Mouse (Mus musculus) forebrain, embryonic 13.5 days (tissue): ENCODE measurements around the gene Sec16a. TPM values are rescaled to one million over a fixed set of nuclear protein-coding genes. Genes with fewer than 3 reads are reported as not detected.

ENCODE experiments used
- ATAC-seq: fragments of 200-750 bp; cut with Nextera tagmentation; 2 replicates; pipeline ENCODE4 v1.8.0; 2017
- H3K27ac ChIP-seq: fragments of 300-500 bp; sonication (generic); 2 replicates; pipeline ENCODE4 v1.5.1; 2015; ENCODE audit warnings: inconsistent platforms, mild to moderate bottlenecking, moderate library complexity
- H3K27me3 ChIP-seq: fragments of 300-500 bp; sonication (generic); 2 replicates; pipeline ENCODE4 v1.6.1; 2015; ENCODE audit warnings: mild to moderate bottlenecking, inconsistent platforms
- H3K36me3 ChIP-seq: fragments of 300-500 bp; sonication (generic); 2 replicates; pipeline ENCODE4 v1.6.1; 2015; ENCODE audit warnings: mild to moderate bottlenecking, inconsistent platforms; ENCODE audit not compliant: poor library complexity, severe bottlenecking
- H3K4me1 ChIP-seq: fragments of 300-500 bp; sonication (generic); 2 replicates; pipeline ENCODE4 v1.6.1; 2015; ENCODE audit warnings: inconsistent platforms
- H3K4me2 ChIP-seq: fragments of 300-500 bp; sonication (generic); 2 replicates; pipeline ENCODE4 v1.6.1; 2015; ENCODE audit warnings: inconsistent platforms, mild to moderate bottlenecking, moderate library complexity
- H3K4me3 ChIP-seq: fragments of 300-500 bp; sonication (generic); 2 replicates; pipeline ENCODE4 v1.5.1; 2015; ENCODE audit warnings: mild to moderate bottlenecking, inconsistent platforms
- H3K9ac ChIP-seq: fragments of 300-500 bp; sonication (generic); 2 replicates; pipeline ENCODE4 v1.6.1; 2015; ENCODE audit warnings: mild to moderate bottlenecking, inconsistent platforms
- H3K9me3 ChIP-seq: fragments of 300-500 bp; sonication (generic); replicated peaks from 2 replicates; pipeline ENCODE4 v1.6.1; 2016; ENCODE audit warnings: inconsistent platforms
- WGBS: fragments of 180-500 bp; shearing (Covaris S2); methylation state at CpG from one replicate; pipeline ENCODE4 v1.1.7; 2015; 5-methylcytosine and 5-hydroxymethylcytosine counted together
- polyA plus RNA-seq: library from polyadenylated mRNA; unstranded; fragments of >200 nt; fragmentation: Nextera tagmentation; extraction: Ambion mirVana; gene quantifications from 2 replicates; pipeline ENCODE4 v1.2.1, GENCODE M21; 2015

Sec16a gene
- polyA plus RNA-seq, 1 experiment from 2014 or later, result 16.9 TPM

DNA sequence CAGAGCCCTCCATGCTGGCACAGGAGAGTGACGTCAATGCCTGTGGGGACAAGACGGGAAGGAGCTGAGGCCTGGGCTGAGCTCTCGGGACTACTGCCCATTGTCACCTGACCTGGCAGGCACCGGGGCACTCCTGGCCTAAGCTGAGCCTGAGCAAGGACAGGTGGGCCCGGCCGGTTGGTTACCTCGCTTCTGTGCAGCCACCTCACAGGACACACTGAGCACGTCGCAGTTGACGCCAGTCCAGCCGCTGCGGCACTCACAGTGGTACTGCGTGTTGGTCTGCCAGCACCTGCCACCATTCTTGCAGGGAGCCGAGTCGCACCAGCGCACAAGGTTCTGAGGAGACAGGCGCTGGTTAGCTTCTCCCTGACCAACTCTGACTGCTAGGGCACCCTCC is 26.0 kb upstream of the Sec16a start:
- no peaks in the 10 kb centered on the region for H3K9me3 ChIP-seq
- H3K36me3 ChIP-seq, result peaks cover 100% of the 10 kb centered on the region
- no peak overlapping the region for H3K9ac ChIP-seq
- WGBS, result 92% methylated on average over 17 of the region's 17 CpGs
- ATAC-seq, result no peak
- H3K27me3 ChIP-seq, result no peaks in the 10 kb centered on the region
- H3K27ac ChIP-seq, result 0 out of 2 replicates have a peak overlapping the region, but pooled peaks have one; percentile 6
- H3K4me1 ChIP-seq, result peaks cover 20% of the 10 kb centered on the region
- H3K4me3 ChIP-seq, result no peak overlapping the region
- no peak overlapping the region for H3K4me2 ChIP-seq

DNA sequence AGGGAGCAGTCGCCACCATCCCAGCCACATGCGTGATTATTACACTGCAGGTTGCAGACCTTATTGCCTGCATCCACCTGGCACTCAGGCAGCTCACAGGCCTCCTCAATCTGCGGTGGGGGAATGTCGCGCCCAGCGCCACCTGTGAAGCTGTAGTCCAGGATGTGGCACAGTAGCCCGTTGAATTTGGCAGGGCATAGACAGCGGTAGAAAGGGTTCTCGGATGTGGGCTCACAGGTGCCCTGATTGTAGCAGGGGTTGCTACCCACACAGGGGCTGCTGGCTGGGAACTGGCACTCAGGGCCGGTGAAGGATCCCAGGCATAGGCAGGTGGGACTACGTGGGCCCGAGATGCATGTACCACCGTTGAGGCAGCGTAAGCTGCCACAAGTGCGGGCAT is 23.4 kb upstream of the Sec16a start:
- no peak overlapping the region for H3K4me3 ChIP-seq
- no peaks in the 10 kb centered on the region for H3K27me3 ChIP-seq
- H3K4me1 ChIP-seq, result peaks cover 7% of the 10 kb centered on the region; the same call in 1 of the 2 replicates
- no peak for ATAC-seq
- peaks cover 100% of the 10 kb centered on the region for H3K36me3 ChIP-seq
- no peak overlapping the region for H3K4me2 ChIP-seq
- WGBS, result 95% methylated on average over 15 of the region's 15 CpGs
- no peak overlapping the region for H3K9ac ChIP-seq
- no peaks in the 10 kb centered on the region for H3K9me3 ChIP-seq
- H3K27ac ChIP-seq, result no peak overlapping the region

DNA sequence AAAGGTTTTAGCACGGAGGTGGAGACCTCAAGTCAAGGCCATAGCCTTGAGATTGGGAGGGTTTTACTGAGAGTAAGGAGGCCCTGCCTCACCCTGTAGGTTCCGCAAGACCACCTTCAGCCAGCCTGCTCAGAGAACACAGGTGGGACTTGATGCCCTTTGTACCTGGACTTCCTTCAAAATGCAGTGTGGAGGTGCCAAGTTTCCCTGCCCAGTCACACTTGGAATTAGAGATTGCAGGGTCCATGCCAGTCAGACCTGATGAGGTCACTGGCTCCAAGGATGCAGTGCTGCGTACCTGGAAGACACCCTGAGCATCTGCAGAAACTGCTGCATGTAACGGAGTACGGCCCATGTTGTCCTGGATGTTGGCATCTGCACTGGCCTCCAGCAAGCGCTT is 18.4 kb upstream of the Sec16a start:
- Histone ChIP-seq H3K36me3 (peaks cover 97% of the 10 kb centered on the region), H3K9ac (no peak overlapping the region), H3K4me3 (no peak overlapping the region), H3K27me3 (no peaks in the 10 kb centered on the region), H3K27ac (no peak overlapping the region), H3K9me3 (no peaks in the 10 kb centered on the region), H3K4me1 (0 out of 2 replicates have a peak, but pooled peaks cover 3% of the 10 kb centered on the region), H3K4me2 (no peak overlapping the region)
- over 99% methylated on average over 6 of the region's 6 CpGs for WGBS
- ATAC-seq, result no peak

DNA sequence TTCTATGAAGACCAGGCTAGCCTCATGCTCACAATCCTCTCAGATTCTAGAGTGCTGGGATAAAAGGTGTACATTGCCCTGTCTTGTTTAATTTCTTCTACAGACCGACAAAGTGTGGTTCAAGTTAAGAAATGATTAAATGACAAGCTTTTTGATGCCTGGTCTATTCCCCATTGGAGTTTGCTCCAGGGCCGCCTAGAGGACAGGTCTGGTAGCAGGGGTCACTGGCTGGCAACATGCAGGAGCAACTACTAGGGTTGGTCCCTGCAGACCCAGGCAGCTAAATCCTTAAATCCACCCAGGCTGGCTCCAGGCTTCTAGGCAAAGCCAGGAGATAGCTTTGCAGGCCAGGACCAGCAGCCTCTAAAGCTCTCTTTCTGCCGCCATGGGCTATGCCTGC is 18.0 kb upstream of the Sec16a start:
- 0 out of 2 replicates have a peak, but pooled peaks cover 3% of the 10 kb centered on the region for H3K4me1 ChIP-seq
- no peak overlapping the region for H3K4me3 ChIP-seq
- ATAC-seq, result no peak
- H3K9me3 ChIP-seq, result no peaks in the 10 kb centered on the region
- H3K36me3 ChIP-seq, result peaks cover 97% of the 10 kb centered on the region
- 89% methylated on average over 3 of the region's 3 CpGs for WGBS
- no peak overlapping the region for H3K27ac ChIP-seq
- no peak overlapping the region for H3K4me2 ChIP-seq
- no peak overlapping the region for H3K9ac ChIP-seq
- no peaks in the 10 kb centered on the region for H3K27me3 ChIP-seq

DNA sequence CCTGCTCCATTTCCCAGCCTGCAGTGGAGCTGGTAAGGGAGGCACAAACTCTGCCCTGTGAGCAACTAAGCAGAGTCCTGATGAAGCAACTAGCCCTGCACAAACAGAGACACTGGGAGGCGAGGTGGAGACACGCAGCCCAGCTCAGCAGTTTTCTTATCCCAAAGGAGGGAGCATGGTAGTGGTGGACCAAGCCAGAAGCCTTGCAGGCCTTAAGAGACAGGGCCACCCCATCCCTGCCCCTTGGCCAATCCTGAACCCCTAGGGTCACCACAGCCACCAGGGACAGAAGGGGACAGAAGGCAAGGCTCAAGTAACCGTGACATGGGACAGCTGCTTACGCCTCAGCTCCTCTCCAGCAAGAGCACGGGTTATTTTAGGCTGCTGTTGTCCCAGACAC is 16.7 kb upstream of the Sec16a start:
- H3K27me3 ChIP-seq, result no peaks in the 10 kb centered on the region
- H3K9me3 ChIP-seq, result no peaks in the 10 kb centered on the region
- ATAC-seq, result no peak
- H3K9ac ChIP-seq, result no peak overlapping the region
- peaks cover 90% of the 10 kb centered on the region for H3K36me3 ChIP-seq
- H3K4me2 ChIP-seq, result no peak overlapping the region
- H3K27ac ChIP-seq, result peak overlapping the region; percentile 1; the same call in 1 of the 2 replicates
- 96% methylated on average over 5 of the region's 5 CpGs for WGBS
- 0 out of 2 replicates have a peak, but pooled peaks cover 3% of the 10 kb centered on the region for H3K4me1 ChIP-seq
- H3K4me3 ChIP-seq, result no peak overlapping the region

DNA sequence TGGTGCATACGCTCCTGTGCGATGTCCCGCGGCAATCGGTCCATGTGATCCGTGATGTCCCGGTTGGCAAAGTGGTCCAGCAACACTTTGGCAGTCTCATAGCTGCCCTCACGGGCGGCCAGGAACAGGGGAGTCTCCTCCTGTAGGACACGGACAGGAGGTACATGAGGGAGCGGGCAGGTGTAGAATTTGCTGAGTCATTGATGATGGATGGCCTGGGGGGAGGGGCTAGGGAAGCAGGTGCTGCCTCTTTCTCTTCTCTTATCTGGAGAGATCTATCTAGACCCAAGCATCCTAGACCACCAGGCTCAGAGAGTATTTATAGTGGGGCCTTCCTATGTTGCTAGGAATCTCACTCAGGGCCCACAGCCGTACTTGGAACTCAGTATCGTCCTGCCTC is 15.8 kb upstream of the Sec16a start:
- H3K9ac ChIP-seq, result no peak overlapping the region
- no peak overlapping the region for H3K27ac ChIP-seq
- H3K4me1 ChIP-seq, result 0 out of 2 replicates have a peak, but pooled peaks cover 3% of the 10 kb centered on the region
- 91% methylated on average over 13 of the region's 13 CpGs for WGBS
- H3K36me3 ChIP-seq, result peaks cover 82% of the 10 kb centered on the region
- no peak overlapping the region for H3K4me2 ChIP-seq
- H3K4me3 ChIP-seq, result no peak overlapping the region
- H3K27me3 ChIP-seq, result no peaks in the 10 kb centered on the region
- ATAC-seq, result no peak
- no peaks in the 10 kb centered on the region for H3K9me3 ChIP-seq

DNA sequence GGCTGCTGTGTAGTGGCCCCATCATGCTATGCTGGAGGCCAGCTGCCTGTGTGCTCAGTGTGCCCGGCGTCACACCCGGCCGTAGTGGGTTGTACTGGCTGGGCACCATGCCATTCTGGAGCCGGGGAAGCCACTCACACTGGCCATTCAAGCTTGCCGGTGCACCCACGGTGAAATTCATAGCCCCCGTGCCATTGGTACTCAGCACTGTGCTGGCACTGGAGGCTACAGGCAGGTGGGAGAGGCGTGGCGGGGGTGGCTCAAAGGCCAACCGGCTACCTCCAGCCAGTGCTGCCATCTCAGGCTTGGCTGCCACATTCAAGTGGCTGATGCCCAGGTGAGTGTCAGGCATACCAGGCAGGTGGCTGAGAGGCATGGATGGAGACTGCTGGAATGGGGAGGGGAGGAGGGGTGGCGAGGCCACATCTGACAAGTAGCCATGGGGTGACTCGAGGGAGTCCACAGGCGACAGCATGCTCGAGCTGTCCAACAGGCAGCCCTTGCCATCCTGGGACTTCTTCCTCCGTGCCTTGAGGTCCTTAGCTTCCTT is 15.2 kb upstream of the Sec16a start:
- Histone ChIP-seq H3K4me2 (no peak overlapping the region), H3K27me3 (no peaks in the 10 kb centered on the region), H3K4me3 (no peak overlapping the region), H3K27ac (no peak overlapping the region; the same call in 1 of the 2 replicates), H3K4me1 (0 out of 2 replicates have a peak, but pooled peaks cover 3% of the 10 kb centered on the region), H3K9ac (no peak overlapping the region), H3K36me3 (peaks cover 75% of the 10 kb centered on the region), H3K9me3 (no peaks in the 10 kb centered on the region)
- WGBS, result 84% methylated on average over 16 of the region's 16 CpGs
- no peak for ATAC-seq

DNA sequence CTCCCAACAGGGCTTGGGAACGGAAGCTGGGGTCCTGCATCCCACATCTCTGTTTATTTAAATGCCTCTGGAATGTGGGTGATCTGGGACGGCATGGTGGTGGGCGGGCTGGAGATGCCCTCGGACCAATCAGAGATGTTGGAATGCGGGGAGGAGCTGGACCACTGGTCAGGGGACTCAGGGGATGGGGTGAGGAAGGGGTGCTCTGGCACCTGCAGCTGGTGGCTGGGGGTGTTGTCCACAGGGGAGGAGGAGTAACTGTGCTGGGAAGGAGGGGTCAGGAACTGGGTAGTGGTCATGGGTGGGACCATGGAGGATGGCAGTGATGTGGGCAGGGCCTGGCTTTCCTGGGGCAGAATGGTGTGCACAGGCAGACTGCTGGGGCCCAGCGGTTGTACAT is 14.5 kb upstream of the Sec16a start:
- no peak for ATAC-seq
- no peaks in the 10 kb centered on the region for H3K9me3 ChIP-seq
- H3K4me3 ChIP-seq, result no peak overlapping the region
- peaks cover 68% of the 10 kb centered on the region for H3K36me3 ChIP-seq
- H3K4me1 ChIP-seq, result 0 out of 2 replicates have a peak, but pooled peaks cover 3% of the 10 kb centered on the region
- no peak overlapping the region for H3K27ac ChIP-seq
- WGBS, result 42% methylated on average over 6 of the region's 6 CpGs
- no peaks in the 10 kb centered on the region for H3K27me3 ChIP-seq
- H3K9ac ChIP-seq, result no peak overlapping the region
- no peak overlapping the region for H3K4me2 ChIP-seq

DNA sequence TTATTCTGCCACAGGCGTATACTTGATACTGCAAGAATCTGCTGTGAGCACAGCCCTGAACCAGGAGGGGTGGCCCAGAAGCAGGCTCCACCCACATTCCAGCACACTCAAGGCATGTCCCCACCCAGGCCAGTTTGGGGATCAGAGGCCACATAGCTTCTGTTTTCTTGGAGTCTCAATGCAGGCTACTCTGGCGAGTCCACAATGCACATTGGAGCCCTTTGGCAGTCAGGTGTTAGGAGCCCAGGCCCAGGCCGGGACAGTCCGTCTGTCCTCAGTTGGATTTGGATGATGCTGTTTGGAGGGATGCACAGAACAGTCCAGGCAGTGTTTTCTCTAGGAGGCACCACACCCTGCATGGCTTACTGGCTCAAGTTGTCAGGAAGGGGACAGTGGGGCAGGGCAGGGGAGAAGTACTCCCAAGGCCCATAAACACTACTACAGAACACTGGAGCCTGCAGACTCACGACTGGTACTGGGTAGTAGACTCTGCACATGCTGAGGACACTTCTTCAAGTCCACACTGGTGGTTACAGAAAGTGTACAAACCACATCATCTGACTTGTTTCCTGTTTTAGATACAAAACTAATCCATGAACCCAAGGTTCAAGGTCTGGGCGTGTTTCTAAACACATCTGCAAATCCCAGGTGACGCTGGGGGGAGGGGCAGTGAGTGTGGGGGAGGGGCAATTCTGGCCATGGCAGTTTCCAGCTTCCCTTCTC is 13.5 kb upstream of the Sec16a start:
- Histone ChIP-seq H3K4me3 (no peak overlapping the region), H3K9me3 (no peaks in the 10 kb centered on the region), H3K4me2 (no peak overlapping the region), H3K27ac (0 out of 2 replicates have a peak overlapping the region, but pooled peaks have one; percentile 12), H3K36me3 (peaks cover 59% of the 10 kb centered on the region), H3K27me3 (no peaks in the 10 kb centered on the region), H3K4me1 (peaks cover 6% of the 10 kb centered on the region; the same call in 1 of the 2 replicates), H3K9ac (no peak overlapping the region)
- WGBS, result 35% methylated on average over 7 of the region's 7 CpGs
- 0 out of 2 replicates have a peak, but pooled peaks have one; percentile 36 for ATAC-seq

DNA sequence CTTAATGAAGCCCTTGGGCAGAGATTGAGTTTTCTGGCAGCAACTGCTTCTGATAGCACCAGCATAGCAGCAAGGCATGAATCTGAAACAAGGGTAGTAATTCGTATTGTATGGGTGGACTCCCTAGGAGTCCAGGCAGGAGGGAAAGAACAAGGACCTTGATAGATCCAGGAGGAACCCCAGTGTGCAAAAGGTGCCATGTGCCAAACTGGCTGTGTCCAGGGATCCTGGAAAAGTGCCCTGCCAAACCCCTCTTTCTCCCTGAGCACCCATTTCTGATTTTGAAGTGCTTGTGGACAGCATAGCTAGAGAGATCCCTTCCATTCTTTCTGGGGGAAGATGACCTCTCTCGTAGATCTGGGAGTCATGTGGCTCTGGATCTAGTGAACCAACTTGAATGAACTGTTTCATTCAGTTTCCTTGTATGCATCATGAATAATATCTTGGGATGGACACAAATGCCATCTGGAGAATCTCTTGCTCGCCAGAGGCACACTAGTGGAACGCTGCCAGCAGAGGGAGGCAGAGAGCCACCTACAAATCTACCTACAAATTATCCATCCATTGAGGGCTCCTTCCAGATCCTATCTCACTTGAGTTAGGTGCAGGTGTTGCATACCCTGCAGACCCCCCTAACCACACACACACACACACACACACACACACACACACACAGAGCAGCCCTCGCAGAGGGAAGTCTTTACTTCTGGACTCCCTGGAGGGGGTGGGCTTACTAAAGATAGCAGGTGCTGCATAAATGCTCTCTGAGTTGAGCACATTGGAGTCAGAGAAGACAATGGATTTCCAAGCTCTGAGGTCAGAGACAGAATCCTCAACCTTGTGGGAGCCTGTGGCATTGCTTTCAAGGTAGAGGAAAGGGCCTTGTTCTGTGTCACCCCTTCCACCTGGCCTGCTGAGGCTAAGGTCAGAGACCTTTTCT is 4.4 kb upstream of the Sec16a start:
- peaks cover 31% of the 10 kb centered on the region for H3K4me1 ChIP-seq
- H3K9me3 ChIP-seq, result no peaks in the 10 kb centered on the region
- no peak overlapping the region for H3K9ac ChIP-seq
- H3K27me3 ChIP-seq, result no peaks in the 10 kb centered on the region
- WGBS, result 22% methylated on average over 5 of the region's 5 CpGs
- H3K4me3 ChIP-seq, result no peak overlapping the region
- no peak overlapping the region for H3K4me2 ChIP-seq
- H3K36me3 ChIP-seq, result no peaks in the 10 kb centered on the region
- no peak overlapping the region; the same call in 1 of the 2 replicates for H3K27ac ChIP-seq
- ATAC-seq, result no peak

DNA sequence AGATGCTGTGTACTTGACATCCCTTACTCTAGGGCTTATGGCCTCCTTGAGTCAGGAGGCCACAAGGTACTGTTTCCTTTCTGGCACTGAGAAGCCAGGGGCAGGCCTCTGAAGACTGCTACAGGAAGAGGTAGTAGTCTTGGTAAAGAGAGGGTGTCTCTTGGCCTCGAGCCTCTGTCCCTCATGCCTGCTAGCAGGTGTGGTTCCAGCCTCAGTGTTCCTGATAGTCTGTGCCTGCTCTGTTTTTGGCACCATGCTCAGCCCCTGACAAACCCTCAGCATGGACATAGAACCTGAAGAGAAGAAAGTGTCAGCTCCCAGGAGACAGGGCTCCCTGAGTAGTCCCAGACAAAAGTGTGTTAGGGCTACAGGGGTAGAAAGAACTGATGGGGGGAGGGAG is 2.4 kb upstream of the Sec16a start:
- H3K27me3 ChIP-seq, result no peaks in the 10 kb centered on the region
- ATAC-seq, result no peak
- no peak overlapping the region for H3K27ac ChIP-seq
- no peaks in the 10 kb centered on the region for H3K36me3 ChIP-seq
- no peak overlapping the region for H3K4me3 ChIP-seq
- H3K4me2 ChIP-seq, result no peak overlapping the region
- peak overlapping the region; percentile 10; the same call in 1 of the 2 replicates for H3K9ac ChIP-seq
- WGBS, result 73% methylated on average over 1 of the region's 1 CpGs
- H3K9me3 ChIP-seq, result no peaks in the 10 kb centered on the region
- H3K4me1 ChIP-seq, result peaks cover 46% of the 10 kb centered on the region

DNA sequence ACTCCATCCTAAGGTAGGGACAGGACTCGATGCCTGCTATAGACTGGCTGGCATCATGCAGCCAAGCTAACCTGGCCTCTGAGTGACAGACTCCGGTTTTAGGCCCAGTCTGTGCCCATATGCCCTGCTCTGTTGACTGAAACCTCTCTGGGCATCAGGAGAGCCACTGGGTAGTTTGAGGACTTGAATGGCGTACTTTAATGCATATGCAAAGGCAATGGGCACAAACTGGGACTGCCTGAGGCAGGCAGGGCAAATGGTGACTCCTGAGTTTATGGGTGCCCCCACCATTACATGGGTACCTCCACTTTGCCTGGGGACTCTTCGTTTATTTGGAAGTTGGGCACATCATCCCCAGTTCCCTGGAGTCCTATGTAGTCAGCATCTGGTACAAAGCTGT is 1.7 kb upstream of the Sec16a start:
- Histone ChIP-seq H3K36me3 (peaks cover 2% of the 10 kb centered on the region), H3K9me3 (no peaks in the 10 kb centered on the region), H3K27ac (peak overlapping the region; percentile 81; the same call in 1 of the 2 replicates), H3K9ac (peak overlapping the region; percentile 71), H3K4me3 (peak overlapping the region; percentile 89), H3K27me3 (no peaks in the 10 kb centered on the region), H3K4me2 (peak overlapping the region; percentile 97), H3K4me1 (peaks cover 51% of the 10 kb centered on the region)
- WGBS, result 77% methylated on average over 4 of the region's 4 CpGs
- no peak for ATAC-seq
